Mouse (Mus musculus) layer of hippocampus, postnatal 25 days (tissue): ENCODE results near the gene Smc3. TPM values are rescaled to one million over a fixed set of nuclear protein-coding genes. Genes with fewer than 3 reads are reported as not detected.

Experiments
- DNase-seq, 2 experiments: peaks; one replicate each; pipeline ENCODE4 v3.0.0; 2022; ENCODE audit warnings: mixed read lengths in 2 of 2, low spot score in 1 of 2; ENCODE audit errors: extremely low spot score in 1 of 2
- total RNA-seq, 2 experiments: library from RNA; stranded (reverse); gene quantifications; 2 replicates each; pipeline ENCODE4 v1.2.3; 2021

Smc3 gene
- 10 to 100 TPM; 37.7 to 42.4 TPM for total RNA-seq

DNA sequence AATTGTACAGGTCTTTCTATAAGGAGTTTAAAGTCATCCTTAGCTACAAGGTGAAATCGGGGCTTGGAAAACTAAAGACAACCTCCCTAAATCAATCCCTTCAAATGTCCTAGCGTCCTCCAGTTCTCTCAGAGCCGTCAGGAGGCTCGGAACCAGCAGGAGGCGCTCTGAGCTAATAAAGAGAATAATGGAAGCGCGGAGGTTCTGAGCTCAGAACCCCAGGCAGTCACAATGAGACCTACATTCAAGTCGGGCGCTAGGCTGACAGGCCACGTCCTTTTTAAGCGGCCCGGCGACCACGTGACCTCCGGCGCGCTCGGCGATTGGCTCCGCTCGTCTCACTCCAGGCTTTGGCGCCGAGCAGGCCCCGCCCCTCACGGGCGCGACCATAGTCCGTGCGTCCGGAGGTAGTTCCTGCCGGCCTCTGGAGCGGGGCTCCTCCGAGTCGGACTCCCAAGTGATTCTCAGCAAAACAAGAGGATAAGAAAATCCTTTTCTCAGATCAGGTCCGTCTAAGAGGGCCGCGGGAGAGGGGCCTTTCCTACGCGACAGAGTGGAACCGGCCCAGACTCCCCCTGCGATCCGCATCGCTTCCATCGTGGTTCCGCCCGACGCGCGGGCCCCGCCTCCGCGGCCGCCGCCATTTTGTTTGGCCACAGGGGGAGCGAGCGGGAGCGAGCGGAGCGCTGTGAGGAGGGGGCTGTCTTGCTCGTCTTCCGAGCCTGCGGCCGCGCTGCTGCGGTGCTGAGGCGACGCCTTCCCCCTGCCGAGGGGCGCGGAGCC, at the start of gene Smc3:
Gene Smc3 (plus strand): TSS at position 642 of the 783 bp plus-strand sequence.
- DNase-seq = peak; percentile 99

- no peak for DNase-seq
Observed at GRCm38 (mm10) chr19:53550972-53551371, 49.2 kb upstream of the Smc3 start.

GRCm38 (mm10) chr19:53552216-53552786, 47.9 kb upstream of the Smc3 start:
- no peak for DNase-seq

GRCm38 (mm10) chr19:53552795-53553194, 47.4 kb upstream of the Smc3 start:
- DNase-seq = no peak

DNA sequence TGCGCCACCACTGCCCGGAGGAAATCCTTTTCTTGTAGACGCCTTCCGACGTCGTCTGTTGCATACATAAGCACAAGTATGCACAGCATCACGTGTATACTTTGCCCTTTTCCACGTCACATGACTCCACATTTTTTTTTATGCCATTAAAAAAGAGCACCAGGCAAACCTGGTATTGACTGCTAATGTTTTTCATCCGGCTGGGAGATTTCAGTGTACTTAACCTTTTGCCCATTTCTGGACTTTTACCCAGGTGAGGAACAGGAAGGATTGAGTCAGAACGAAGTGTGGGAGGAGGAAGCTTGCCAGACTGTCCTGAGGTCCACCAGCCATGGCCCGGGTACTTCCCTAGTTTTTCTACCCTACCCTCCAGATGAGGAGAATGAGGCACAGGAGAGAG, 45.8 kb upstream of the Smc3 start:
- DNase-seq = no peak

GRCm38 (mm10) chr19:53554981-53555616, 45.1 kb upstream of the Smc3 start:
- no peak for DNase-seq

DNA sequence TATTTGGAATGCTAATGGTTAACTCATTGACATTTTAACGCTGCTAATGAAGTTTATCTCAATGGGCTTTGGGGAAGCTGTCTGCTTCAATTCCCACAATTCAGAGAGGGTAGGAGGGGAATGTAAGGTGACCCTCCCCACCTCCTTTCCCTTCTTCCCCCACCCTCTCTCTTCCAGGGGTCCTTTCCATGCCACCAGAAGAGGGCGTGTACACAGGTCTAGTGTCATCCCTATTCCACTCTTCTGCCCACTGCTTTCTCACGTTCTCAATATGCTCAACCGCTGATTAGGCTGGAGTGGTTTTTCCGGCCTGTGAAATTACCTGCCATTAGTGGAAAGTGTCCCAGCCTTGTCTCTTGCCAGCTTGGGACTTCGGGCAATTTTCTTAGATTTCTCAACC, 43.4 kb upstream of the Smc3 start:
- no peak for DNase-seq

GRCm38 (mm10) chr19:53557267-53557936, 42.8 kb upstream of the Smc3 start:
- no peak for DNase-seq

- no peak for DNase-seq
Observed at GRCm38 (mm10) chr19:53560436-53560835, 39.8 kb upstream of the Smc3 start.

DNA sequence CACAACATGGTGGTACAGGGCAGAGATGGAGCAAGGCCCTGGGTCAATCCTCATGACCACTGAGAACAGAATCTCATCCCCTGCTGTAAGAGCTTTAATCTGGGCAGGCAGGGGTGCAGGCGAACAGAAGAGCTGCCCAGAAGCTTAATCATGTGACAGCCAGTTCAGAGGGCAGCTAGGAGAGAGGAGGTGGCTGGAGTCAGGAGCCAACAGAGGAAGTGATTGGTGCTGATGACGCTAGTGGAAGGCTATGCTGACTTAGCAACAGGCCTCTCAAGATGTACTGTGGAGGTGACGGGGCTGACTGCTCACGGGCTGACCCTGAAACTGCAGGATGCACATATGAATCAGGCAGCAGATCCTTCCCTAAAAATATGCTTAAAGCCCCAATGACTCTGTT, 36.0 kb upstream of the Smc3 start:
- DNase-seq = no peak

- no peak for DNase-seq
Observed at GRCm38 (mm10) chr19:53565565-53566277, 34.5 kb upstream of the Smc3 start.

DNA sequence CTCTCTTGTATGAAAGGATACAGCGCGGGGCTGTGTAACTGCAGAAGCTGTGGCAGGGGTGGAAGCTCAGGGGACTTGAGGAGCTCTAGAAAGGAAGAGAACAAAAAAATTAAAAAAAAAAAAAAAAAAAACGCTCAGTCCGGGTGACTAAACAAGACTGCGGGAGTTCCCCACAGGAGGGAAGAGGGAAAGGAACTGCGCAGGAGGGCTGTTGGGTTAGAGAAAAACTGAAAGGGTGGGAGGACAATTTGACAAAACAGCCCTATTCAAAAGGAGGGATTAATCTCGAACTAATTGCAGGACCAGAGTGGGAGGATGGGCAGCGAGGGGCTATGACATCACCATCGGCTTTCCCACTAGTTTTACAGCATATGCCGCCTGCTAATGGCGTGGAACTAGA, 32.3 kb upstream of the Smc3 start:
- DNase-seq = no peak

GRCm38 (mm10) chr19:53568553-53568952, 31.6 kb upstream of the Smc3 start:
- no peak for DNase-seq

GRCm38 (mm10) chr19:53571056-53571455, 29.1 kb upstream of the Smc3 start:
- no peak for DNase-seq

DNA sequence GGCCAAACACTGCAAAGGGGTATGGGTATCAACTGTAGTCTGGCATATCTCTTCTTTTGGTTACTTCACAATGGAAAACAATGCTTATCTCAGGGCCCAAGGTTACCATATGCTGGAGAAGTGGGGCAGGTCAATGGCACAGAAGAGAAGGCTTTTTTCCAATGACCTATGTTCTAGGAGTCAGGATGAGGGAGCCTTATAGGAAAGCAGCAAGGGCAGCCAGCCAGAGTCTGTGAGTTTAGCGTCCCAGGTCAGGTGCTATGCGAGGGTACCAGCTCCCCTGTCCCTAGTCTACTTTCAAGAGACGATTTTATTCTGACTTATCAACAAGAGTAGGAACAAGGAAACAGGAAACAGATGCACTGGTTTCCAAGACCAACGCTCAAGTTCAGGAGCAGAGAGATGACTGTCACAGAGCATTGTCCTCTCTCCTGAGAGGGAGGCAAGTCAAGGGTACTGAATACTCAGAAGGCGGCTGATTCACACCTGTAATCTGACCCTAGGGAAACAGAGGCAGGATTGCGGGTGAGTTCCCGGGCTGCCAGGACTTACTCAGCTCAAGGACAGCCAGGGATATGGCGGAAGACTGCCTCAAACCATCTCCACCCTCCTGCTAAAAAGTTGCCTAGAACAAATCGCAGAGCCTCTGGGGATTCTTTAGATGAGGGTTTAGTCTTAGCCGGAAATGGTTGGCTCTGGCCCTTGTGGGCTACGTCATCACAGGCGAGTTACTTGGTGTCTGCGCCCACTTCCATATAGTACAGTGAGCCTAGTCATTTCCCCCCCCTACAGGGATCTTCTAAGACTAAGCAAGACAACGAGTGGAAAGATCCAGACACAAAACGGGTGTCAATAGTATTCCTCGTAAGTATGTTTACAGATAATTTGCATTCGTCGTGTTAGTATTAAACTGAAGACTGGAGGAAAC, 28.4 kb upstream of the Smc3 start:
- no peak for DNase-seq

DNA sequence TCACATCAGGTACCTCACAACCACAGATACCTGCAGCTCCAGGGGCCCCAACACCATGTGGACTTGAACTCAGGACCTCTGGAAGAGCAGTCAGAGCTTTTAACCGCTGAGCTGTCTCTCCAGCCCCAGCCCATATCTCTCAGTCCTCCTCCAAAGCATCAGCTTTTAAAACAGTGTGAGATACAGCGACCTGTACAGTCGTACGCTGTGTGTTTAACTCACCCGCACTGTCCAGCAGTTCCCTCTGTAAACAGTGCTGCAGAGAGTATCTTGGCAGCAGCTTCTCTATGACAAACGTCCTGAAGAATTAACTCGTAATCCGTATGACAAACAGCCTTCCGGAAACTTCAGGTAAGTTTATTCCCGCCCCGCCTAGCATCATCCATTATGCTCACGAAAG, 27.6 kb upstream of the Smc3 start:
- no peak for DNase-seq

GRCm38 (mm10) chr19:53573151-53573550, 27.0 kb upstream of the Smc3 start:
- DNase-seq = no peak

DNA sequence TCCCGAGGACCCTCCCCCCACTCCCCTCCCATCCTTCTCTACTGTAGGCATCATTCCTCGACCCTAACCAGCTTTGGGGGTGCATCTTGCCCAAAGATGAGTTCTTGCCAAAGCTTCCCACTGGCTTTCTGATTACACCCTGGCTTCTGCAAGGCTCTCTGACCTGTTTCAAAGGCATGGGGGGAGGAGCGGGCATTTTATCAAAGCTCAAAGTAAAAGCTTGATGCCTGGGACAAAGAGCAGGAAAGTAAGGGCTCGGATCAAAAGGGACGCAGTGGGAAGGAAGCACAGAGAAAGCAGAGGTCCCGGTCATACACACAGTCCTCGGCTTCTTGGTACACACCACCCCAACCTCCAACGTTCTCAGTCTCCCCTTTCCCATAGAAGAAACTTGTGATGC, 26.1 kb upstream of the Smc3 start:
- DNase-seq = no peak

GRCm38 (mm10) chr19:53574546-53574945, 25.7 kb upstream of the Smc3 start:
- DNase-seq = no peak
